Mouse (Mus musculus) midbrain, embryonic 16.5 days (tissue): ENCODE data around the gene Psmg4. TPM values are rescaled to one million over a fixed set of nuclear protein-coding genes. Genes with fewer than 3 reads are reported as not detected.

Experiments
- ATAC-seq: fragments of 200-750 bp; cut with Nextera tagmentation; 2 replicates; pipeline ENCODE4 v1.8.0; 2017; ENCODE audit warnings: moderate TSS enrichment
- H3K27ac ChIP-seq: fragments of 300-500 bp; sonication (generic); 2 replicates; pipeline ENCODE4 v1.5.1; 2014; ENCODE audit warnings: mild to moderate bottlenecking, low read length, mixed read lengths
- H3K27me3 ChIP-seq: fragments of 300-500 bp; sonication (generic); 2 replicates; pipeline ENCODE4 v1.6.1; 2014; ENCODE audit warnings: low read depth, low read length, mixed read lengths; ENCODE audit not compliant: control insufficient read depth, insufficient read depth
- H3K36me3 ChIP-seq: fragments of 300-500 bp; sonication (generic); 2 replicates; pipeline ENCODE4 v1.6.1; 2014; ENCODE audit warnings: mild to moderate bottlenecking, low read length, moderate library complexity, mixed read lengths; ENCODE audit not compliant: control insufficient read depth, insufficient read depth
- H3K4me1 ChIP-seq: fragments of 300-500 bp; sonication (generic); 2 replicates; pipeline ENCODE4 v1.6.1; 2014; ENCODE audit warnings: mild to moderate bottlenecking, low read length, mixed read lengths; ENCODE audit not compliant: control insufficient read depth, insufficient read depth
- H3K4me2 ChIP-seq: fragments of 300-500 bp; sonication (generic); 2 replicates; pipeline ENCODE4 v1.6.1; 2014; ENCODE audit warnings: mild to moderate bottlenecking, low read length, mixed read lengths
- H3K4me3 ChIP-seq: fragments of 300-500 bp; sonication (generic); 2 replicates; pipeline ENCODE4 v1.5.1; 2014; ENCODE audit warnings: low read depth, mild to moderate bottlenecking, low read length, moderate library complexity, mixed read lengths
- H3K9ac ChIP-seq: fragments of 300-500 bp; sonication (generic); 2 replicates; pipeline ENCODE4 v1.6.1; 2014; ENCODE audit warnings: low read depth, low read length, mixed read lengths
- H3K9me3 ChIP-seq: fragments of 300-500 bp; sonication (generic); replicated peaks from 2 replicates; pipeline ENCODE4 v1.6.1; 2014; ENCODE audit warnings: mild to moderate bottlenecking, low read length, mixed read lengths; ENCODE audit not compliant: control insufficient read depth, poor library complexity, severe bottlenecking
- WGBS: fragments of 180-500 bp; shearing (Covaris S2); extraction: QIAGEN DNeasy Blood & Tissue Kit; methylation state at CpG from one replicate; pipeline ENCODE4 v1.1.7; 2014; 5-methylcytosine and 5-hydroxymethylcytosine counted together
- polyA plus RNA-seq: library from polyadenylated mRNA; unstranded; fragments of >200 nt; fragmentation: Nextera tagmentation; extraction: Ambion mirVana; gene quantifications from 2 replicates; pipeline ENCODE4 v1.2.1, GENCODE M21; 2015

Gene Psmg4
- polyA plus RNA-seq, 1 experiment from 2014 or later, result 71.6 TPM

DNA sequence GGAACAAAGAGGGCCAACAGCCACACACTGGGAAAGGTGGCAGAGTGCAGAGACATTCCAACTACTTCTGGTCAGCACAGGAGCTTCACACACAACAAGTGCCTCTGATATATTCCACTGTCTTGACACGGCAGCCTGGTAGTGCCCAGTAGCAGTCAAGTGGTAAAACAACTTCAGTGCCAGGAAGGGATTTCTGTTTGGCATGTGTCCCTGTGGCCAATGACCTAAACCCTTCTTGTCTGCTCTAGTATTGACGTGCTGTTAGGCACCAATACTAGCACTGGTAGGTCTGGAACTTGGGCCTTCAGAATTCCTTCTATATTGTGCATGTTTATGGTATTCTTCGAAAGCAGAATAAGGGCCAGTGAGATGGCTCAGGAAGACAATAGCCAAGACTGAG, 42.5 kb downstream of the Psmg4 start:
- no peaks in the 10 kb centered on the region for H3K27me3 ChIP-seq
- H3K36me3 ChIP-seq, result peaks cover 5% of the 10 kb centered on the region; the same call in 1 of the 2 replicates
- H3K4me1 ChIP-seq, result no peaks in the 10 kb centered on the region
- no peak overlapping the region for H3K9ac ChIP-seq
- H3K9me3 ChIP-seq, result no peaks in the 10 kb centered on the region
- no peak overlapping the region for H3K27ac ChIP-seq
- 91% methylated on average over 3 of the region's 3 CpGs for WGBS
- H3K4me3 ChIP-seq, result no peak overlapping the region
- H3K4me2 ChIP-seq, result no peak overlapping the region
- no peak for ATAC-seq

DNA sequence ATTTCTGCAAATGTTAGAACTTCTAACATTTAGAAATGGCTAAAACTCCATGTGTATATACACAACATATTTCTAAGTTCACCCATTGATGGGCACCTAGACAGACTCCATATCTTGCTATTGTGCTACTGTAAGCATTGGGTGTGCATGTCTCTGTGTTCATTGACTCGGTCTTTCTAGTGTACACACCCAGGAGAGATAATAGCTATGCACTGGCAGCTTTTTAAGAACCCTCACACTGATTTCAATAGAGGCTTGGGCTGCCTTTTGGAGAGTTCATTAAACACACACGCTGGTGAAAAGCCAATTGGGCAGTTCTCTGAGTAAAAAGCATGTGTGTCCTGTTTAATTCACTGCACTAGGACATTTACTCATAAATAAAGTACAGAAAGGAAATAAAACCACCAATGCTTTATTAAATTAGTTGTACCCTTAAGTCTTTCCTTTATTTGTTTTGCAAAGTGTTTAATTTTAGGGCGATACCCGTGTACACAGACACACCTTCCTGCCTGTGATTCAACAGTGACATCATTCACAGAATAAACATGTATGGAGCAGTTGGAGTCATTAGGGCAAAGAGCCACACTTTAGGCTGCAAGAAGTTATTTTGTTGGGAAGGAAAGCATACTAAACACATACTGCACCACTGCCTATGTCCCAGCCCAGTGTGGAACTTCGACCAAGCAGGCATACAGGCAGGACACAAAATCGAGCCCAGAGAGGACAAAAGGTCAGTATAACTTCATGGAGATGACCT, 45.1 kb downstream of the Psmg4 start:
- WGBS, result 76% methylated on average over 6 of the region's 6 CpGs
- no peak overlapping the region for H3K27ac ChIP-seq
- no peak overlapping the region for H3K9ac ChIP-seq
- no peak overlapping the region for H3K4me3 ChIP-seq
- H3K4me1 ChIP-seq, result no peaks in the 10 kb centered on the region
- H3K9me3 ChIP-seq, result no peaks in the 10 kb centered on the region
- no peak for ATAC-seq
- H3K4me2 ChIP-seq, result no peak overlapping the region
- H3K27me3 ChIP-seq, result no peaks in the 10 kb centered on the region
- peaks cover 1% of the 10 kb centered on the region; the same call in 1 of the 2 replicates for H3K36me3 ChIP-seq

DNA sequence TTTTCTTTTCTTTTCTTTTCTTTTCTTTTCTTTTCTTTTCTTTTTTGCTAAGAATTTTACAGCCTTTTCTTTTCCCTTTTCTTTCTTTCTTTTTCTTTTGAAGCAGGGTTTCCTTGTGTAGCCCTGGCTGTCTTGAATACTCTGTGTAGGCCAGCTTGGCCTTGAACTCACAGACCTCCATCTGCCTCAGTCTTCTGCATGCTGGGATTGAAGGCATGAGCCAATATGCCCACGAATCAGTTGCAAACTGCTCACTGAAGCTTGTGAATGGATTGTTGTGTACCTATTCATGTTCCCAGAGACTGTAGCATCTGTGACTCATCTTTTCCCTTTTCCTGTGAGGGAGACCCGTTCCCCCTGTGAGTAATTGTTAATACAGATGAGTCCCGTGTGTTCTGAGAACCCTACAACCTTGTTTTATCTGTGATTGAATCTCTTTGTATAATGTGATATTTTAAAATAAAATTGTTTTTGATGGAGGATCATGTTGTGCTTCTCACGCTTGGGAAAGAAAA, 48.6 kb downstream of the Psmg4 start:
- Histone ChIP-seq H3K4me2 (no peak overlapping the region), H3K27ac (no peak overlapping the region)

DNA sequence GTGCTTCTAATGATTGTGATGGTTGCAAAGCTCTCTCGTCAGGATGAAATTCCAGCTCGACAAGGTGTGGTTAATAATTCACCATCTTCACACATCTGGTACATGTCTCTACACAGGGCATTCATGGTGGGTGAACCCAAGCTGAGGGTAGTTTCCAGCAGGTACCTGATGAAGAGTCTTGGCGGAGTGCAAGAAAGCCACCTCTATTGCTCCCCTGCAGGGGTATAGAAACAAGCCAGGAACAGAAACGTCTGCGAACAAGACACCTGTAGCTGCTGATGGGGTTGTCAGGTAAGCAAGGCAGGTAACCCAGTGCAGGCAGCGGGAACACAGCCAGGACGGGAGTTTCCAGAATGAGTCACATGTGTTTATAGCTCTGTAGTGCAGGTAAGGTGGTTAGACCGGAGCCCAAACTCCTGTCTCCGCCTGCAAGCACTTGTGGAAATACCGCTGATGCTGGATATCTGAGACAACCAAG, 50.0 kb downstream of the Psmg4 start:
- WGBS, result 80% methylated on average over 10 of the region's 10 CpGs
- Histone ChIP-seq H3K4me1 (no peaks in the 10 kb centered on the region), H3K27ac (no peak overlapping the region), H3K4me3 (no peak overlapping the region), H3K4me2 (no peak overlapping the region), H3K9me3 (no peaks in the 10 kb centered on the region), H3K27me3 (no peaks in the 10 kb centered on the region), H3K9ac (no peak overlapping the region), H3K36me3 (no peaks in the 10 kb centered on the region)
- no peak for ATAC-seq

More for the DNA sequence above, 48.6 kb downstream of the Psmg4 start:
- no peaks in the 10 kb centered on the region for H3K4me1 ChIP-seq
- no peak overlapping the region for H3K9ac ChIP-seq
- H3K36me3 ChIP-seq, result no peaks in the 10 kb centered on the region
- WGBS, result 66% methylated on average over 4 of the region's 4 CpGs
- no peaks in the 10 kb centered on the region for H3K9me3 ChIP-seq
- ATAC-seq, result no peak
- H3K27me3 ChIP-seq, result no peaks in the 10 kb centered on the region
- H3K4me3 ChIP-seq, result no peak overlapping the region

DNA sequence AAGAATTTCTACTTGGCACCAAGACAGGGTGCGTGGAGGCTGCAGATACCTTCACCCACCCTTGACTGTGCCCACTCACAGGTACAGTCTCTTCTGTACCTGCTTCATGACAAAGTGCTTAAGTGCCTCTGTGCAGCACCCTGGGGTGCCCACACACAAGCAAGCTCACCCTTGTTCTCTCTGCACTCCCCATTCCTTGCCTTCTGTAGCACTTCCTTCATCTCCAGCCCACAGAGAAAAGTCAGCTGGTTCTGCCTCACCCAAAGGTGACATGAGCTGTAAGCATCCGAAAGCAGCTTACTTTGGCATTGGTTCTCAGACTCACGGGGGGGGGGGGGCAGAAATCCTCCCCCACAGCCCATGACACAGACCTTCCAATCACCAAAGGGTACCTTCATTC, 52.1 kb downstream of the Psmg4 start:
- H3K4me3 ChIP-seq, result no peak overlapping the region
- no peak for ATAC-seq
- no peaks in the 10 kb centered on the region for H3K9me3 ChIP-seq
- H3K9ac ChIP-seq, result no peak overlapping the region
- H3K4me1 ChIP-seq, result no peaks in the 10 kb centered on the region
- 93% methylated on average over 3 of the region's 3 CpGs for WGBS
- H3K27ac ChIP-seq, result no peak overlapping the region
- H3K4me2 ChIP-seq, result no peak overlapping the region
- no peaks in the 10 kb centered on the region for H3K36me3 ChIP-seq
- no peaks in the 10 kb centered on the region for H3K27me3 ChIP-seq

DNA sequence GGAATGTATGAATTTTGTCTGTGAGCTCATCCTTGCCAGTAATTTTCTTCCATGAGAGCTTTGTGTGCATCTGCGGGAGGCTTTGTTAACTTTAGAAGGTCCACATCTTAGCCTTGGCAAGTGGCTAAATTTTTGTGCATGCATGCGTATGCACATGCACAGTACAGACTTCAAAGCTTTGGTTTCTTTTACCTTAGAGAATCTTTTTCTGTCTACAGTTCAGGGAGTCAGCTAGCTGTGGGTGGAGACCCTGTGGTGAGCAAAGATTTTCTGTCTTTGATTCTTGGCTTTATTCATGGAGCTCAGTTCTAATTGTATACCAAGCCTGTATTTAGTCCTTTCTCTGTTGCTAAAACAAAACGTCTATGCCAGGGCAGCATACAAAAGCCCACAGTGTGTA, 56.0 kb downstream of the Psmg4 start:
- no peaks in the 10 kb centered on the region for H3K9me3 ChIP-seq
- peaks cover 10% of the 10 kb centered on the region; the same call in 1 of the 2 replicates for H3K4me1 ChIP-seq
- no peak overlapping the region for H3K9ac ChIP-seq
- H3K27ac ChIP-seq, result no peak overlapping the region
- H3K27me3 ChIP-seq, result no peaks in the 10 kb centered on the region
- no peak overlapping the region for H3K4me2 ChIP-seq
- no peak overlapping the region for H3K4me3 ChIP-seq
- peaks cover 3% of the 10 kb centered on the region; the same call in 1 of the 2 replicates for H3K36me3 ChIP-seq
- no peak for ATAC-seq
- WGBS, result 65% methylated on average over 3 of the region's 3 CpGs

DNA sequence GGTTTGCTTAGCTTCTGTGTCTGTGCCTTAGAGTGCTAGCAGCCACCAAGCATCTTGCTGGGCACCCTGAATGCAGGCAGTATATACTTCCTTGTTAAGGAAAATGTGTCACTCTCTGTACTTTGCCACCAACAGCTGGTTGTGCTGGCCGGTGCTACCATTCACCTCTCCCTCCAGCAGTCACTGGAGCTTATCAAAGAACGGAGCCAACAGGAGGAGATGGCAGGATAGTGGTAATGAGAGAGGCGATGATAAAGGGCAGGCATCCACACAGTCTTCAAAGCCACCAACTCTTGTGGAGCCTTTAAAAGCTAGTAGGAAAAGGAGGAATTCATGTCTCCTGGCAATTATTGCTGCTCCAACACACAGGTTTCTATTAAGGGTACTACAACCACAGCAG, 57.0 kb downstream of the Psmg4 start:
- H3K9me3 ChIP-seq, result no peaks in the 10 kb centered on the region
- no peak overlapping the region for H3K9ac ChIP-seq
- H3K4me2 ChIP-seq, result no peak overlapping the region
- no peak for ATAC-seq
- peaks cover 13% of the 10 kb centered on the region; the same call in 1 of the 2 replicates for H3K4me1 ChIP-seq
- peaks cover 3% of the 10 kb centered on the region; the same call in 1 of the 2 replicates for H3K36me3 ChIP-seq
- H3K27ac ChIP-seq, result no peak overlapping the region
- WGBS, result 83% methylated on average over 3 of the region's 3 CpGs
- H3K27me3 ChIP-seq, result no peaks in the 10 kb centered on the region
- no peak overlapping the region for H3K4me3 ChIP-seq

DNA sequence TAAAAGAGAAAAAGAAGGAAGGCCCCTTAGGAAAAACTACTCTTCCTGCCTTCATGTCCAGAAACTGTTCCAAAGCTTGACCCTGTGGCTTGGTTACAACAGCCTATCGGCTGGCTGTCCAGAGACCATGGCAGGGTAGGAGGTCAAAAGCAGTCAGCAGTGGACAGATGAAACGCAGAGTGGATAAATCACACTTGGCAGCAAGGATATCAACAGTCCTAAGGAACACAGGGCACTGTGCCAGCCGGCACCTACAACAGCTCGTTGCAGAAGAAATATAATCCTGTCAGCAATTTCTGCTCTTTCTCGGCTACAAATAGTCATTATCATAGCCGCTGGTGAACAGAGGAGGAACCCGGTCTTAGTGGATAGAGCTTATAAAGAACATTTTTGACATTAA, 60.2 kb downstream of the Psmg4 start:
- no peaks in the 10 kb centered on the region for H3K9me3 ChIP-seq
- peak overlapping the region; percentile 72 for H3K27ac ChIP-seq
- H3K4me3 ChIP-seq, result no peak overlapping the region
- H3K4me1 ChIP-seq, result peaks cover 13% of the 10 kb centered on the region; the same call in 1 of the 2 replicates
- H3K36me3 ChIP-seq, result peaks cover 3% of the 10 kb centered on the region; the same call in 1 of the 2 replicates
- WGBS, result 22% methylated on average over 7 of the region's 7 CpGs
- no peak overlapping the region for H3K9ac ChIP-seq
- H3K27me3 ChIP-seq, result no peaks in the 10 kb centered on the region
- H3K4me2 ChIP-seq, result no peak overlapping the region
- ATAC-seq, result peak; percentile 34; the same call in 1 of the 2 replicates

DNA sequence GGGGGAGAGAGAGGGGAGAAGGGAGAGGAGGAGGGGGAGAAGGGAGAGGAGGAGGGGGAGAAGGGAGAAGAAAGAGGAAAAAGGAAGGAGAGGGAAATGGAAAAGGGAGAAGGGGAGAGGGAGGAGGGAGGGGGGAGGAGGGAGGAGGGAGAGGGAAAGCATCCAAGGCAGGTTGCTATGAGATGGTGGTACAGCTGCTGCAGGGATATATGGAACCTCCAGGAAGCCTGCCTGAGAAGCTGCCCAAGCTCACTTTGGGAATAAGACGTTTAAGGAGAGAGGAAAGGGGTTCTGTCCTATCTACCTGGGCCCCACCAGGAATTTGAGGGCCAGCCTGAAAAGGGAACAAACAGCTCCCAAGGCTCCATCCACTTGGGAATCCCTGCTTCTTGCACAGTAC, 64.2 kb downstream of the Psmg4 start:
- no peak overlapping the region for H3K4me3 ChIP-seq
- no peak for ATAC-seq
- WGBS, result 0% methylated on average over 1 of the region's 1 CpGs
- no peak overlapping the region for H3K27ac ChIP-seq
- no peak overlapping the region for H3K4me2 ChIP-seq
- H3K27me3 ChIP-seq, result no peaks in the 10 kb centered on the region
- no peaks in the 10 kb centered on the region for H3K9me3 ChIP-seq
- H3K36me3 ChIP-seq, result no peaks in the 10 kb centered on the region
- H3K9ac ChIP-seq, result no peak overlapping the region
- H3K4me1 ChIP-seq, result peaks cover 16% of the 10 kb centered on the region; the same call in 1 of the 2 replicates
